Mouse (Mus musculus) bone marrow macrophage, adult 2 months (primary cell): ENCODE measurements at regions not wholly inside any gene's neighbourhood (a gene's known extent, or its start where the extent isn't known, plus 50 kb on each side); places are given as distances from the start of the nearest gene placed in this dataset.

Experiments
- CTCF ChIP-seq: IDR thresholded peaks from 2 replicates; pipeline ENCODE4 v1.5.1; 2012; ENCODE audit warnings: low read depth, mild to moderate bottlenecking, low read length, moderate library complexity
- POLR2A ChIP-seq: IDR thresholded peaks from 2 replicates; pipeline ENCODE4 v1.6.1; 2012; ENCODE audit warnings: mild to moderate bottlenecking, low read depth, low read length, borderline replicate concordance

- no peak for TF ChIP-seq CTCF
- no peak for TF ChIP-seq POLR2A
Measured at GRCm38 (mm10) chr11:45799732-45800386, 52.0 kb upstream of the Clint1 start.
